Mouse (Mus musculus) thymus, postnatal 36 days (tissue): ENCODE measurements around the gene Lmod1.

Experiments used
- DNase-seq, 2 experiments: peaks; one replicate each; pipeline ENCODE4 v3.0.0; 2022; ENCODE audit warnings: mixed read lengths in 2 of 2

Lmod1 gene

GRCm38 (mm10) chr1:135324571-135324970, at the start of gene Lmod1:
Lmod1 (plus strand) TSS chr1:135324807.
- no peak for DNase-seq

GRCm38 (mm10) chr1:135280646-135281045, 44.0 kb upstream of the Lmod1 start:
- no peak for DNase-seq

- no peak for DNase-seq
These were observed 42.8 kb upstream of the Lmod1 start for GRCm38 (mm10) chr1:135281841-135282240.

GRCm38 (mm10) chr1:135282536-135283286, 41.9 kb upstream of the Lmod1 start:
- no peak for DNase-seq

GRCm38 (mm10) chr1:135283287-135283825, 41.3 kb upstream of the Lmod1 start:
- no peak for DNase-seq

GRCm38 (mm10) chr1:135283826-135284291, 40.7 kb upstream of the Lmod1 start, which contains the start of gene Rnpep:
Rnpep (minus strand) TSS chr1:135284084.
- DNase-seq, result peak; percentile 70 to 82

- DNase-seq, result no peak
These were observed 38.3 kb upstream of the Lmod1 start for GRCm38 (mm10) chr1:135286311-135286710.

GRCm38 (mm10) chr1:135290908-135291307, 33.7 kb upstream of the Lmod1 start:
- no peak for DNase-seq

GRCm38 (mm10) chr1:135311356-135311755, 13.3 kb upstream of the Lmod1 start:
- no peak for DNase-seq

GRCm38 (mm10) chr1:135312201-135312600, 12.4 kb upstream of the Lmod1 start:
- DNase-seq, result no peak

GRCm38 (mm10) chr1:135313284-135314031, 11.1 kb upstream of the Lmod1 start, which contains the start of gene Timm17a:
Timm17a (minus strand) TSS chr1:135313778.
- DNase-seq, result peak; percentile 86 to 88

GRCm38 (mm10) chr1:135323367-135323901, 1.2 kb upstream of the Lmod1 start:
- no peak for DNase-seq

GRCm38 (mm10) chr1:135325934-135326333, 1.3 kb downstream of the Lmod1 start:
- no peak for DNase-seq

- no peak for DNase-seq
These were observed 3.8 kb downstream of the Lmod1 start for GRCm38 (mm10) chr1:135328368-135328767.

- DNase-seq, result no peak
These were observed 6.0 kb downstream of the Lmod1 start for GRCm38 (mm10) chr1:135330578-135330977.

- no peak for DNase-seq
These were observed 17.3 kb downstream of the Lmod1 start for GRCm38 (mm10) chr1:135341947-135342346.

GRCm38 (mm10) chr1:135344026-135344425, 19.4 kb downstream of the Lmod1 start:
- no peak for DNase-seq

GRCm38 (mm10) chr1:135346891-135347290, 22.3 kb downstream of the Lmod1 start:
- no peak for DNase-seq

GRCm38 (mm10) chr1:135347498-135348169, 23.0 kb downstream of the Lmod1 start:
- no peak for DNase-seq

GRCm38 (mm10) chr1:135351953-135352352, 27.3 kb downstream of the Lmod1 start:
- DNase-seq, result no peak

- no peak for DNase-seq
These were observed 34.5 kb downstream of the Lmod1 start for GRCm38 (mm10) chr1:135359071-135359470.

GRCm38 (mm10) chr1:135361491-135361890, 36.9 kb downstream of the Lmod1 start:
- DNase-seq, result no peak

GRCm38 (mm10) chr1:135362115-135362514, 37.5 kb downstream of the Lmod1 start:
- DNase-seq, result no peak
